Mouse (Mus musculus) kidney, adult 2 months (tissue): ENCODE measurements around the gene Lpcat1.

Experiments used
- CTCF ChIP-seq: fragments of 200-500 bp; conservative IDR thresholded peaks from 2 replicates; pipeline ENCODE4 v1.5.1; 2011; ENCODE audit warnings: low read depth, mild to moderate bottlenecking, control low read depth, low read length, moderate library complexity, mixed read lengths; ENCODE audit not compliant: insufficient read depth, insufficient read length
- POLR2A ChIP-seq: fragments of 200-500 bp; IDR thresholded peaks from one replicate; pipeline ENCODE4 v1.6.1; 2011; ENCODE audit warnings: low read depth, low read length, control low read depth

DNA sequence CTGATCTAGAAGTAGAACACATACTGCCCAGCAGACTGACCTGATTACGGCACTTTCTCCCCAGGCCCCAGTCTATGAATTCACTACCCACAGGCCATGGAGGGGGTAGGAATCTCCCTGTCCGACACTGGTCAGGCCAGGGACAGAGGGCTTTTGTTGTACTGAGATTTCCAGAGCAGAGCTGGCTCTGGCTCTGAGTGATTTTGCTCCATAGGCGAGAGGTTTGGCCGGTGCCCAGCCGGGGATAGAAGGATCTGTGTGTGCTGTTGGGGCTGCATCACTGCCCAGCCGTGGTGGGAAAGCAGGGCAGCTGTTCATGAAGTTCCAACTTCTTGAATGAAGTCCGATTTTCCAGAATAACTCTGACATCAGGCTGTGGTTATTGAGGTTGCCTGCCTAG is 20.1 kb upstream of the Lpcat1 start:
- no peak for TF ChIP-seq CTCF
- TF ChIP-seq POLR2A = no peak
